Mouse (Mus musculus): Measurements from ENCODE around the gene Rpusd1.

Gene Rpusd1

GRCm38 (mm10) chr17:25727265-25728008 lies at the start of gene Rpusd1, which contains the start of gene Chtf18:
Gene Rpusd1 (plus strand): TSS chr17:25727670.
Gene Chtf18 (minus strand): TSS chr17:25727419.
- DNase-seq (ENCODE audit: low read depth, low spot score), result peak; percentile 99

DNA sequence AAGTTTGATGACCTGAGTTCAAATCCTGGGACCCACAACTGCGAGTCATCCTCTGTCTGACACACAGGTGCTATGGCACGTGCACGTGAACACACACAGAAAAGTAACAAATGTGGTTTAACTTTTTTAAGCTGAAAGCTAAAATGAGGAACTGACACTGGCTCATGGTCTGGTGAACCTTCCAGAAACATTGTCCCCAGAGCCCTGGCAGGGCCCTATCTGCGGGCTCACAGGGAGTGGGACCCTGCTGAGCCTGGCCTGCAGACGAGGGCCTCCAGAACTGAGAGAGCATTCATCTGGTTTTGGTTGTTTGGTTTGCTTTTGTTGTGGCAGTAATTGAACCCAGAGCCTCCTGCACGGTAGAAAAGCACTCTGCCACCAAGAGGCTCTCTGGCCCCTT lies 49.5 kb upstream of the Rpusd1 start:
- DNase-seq (ENCODE audit: low read depth, low spot score), result no peak

DNA sequence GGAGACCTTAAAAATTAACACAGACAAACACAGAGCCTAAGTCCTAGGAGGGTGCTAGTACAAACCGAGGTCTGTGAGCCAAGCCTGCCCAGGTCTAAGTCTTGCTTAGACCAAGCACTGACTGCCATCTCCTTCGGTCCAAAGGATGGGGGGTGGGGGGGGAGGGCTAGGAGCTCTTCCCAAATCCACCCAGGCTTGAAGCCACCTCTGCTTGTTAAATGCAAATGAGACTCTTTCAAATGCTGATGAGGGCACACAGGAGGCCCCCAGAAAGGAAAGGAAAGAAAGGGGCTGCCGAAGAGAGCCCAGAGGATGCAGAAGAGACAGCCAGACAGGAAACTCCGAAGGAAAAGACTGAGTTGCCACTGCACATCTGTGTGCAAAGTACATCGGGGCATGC lies 47.7 kb upstream of the Rpusd1 start:
- DNase-seq (ENCODE audit: low read depth, low spot score), result no peak

DNA sequence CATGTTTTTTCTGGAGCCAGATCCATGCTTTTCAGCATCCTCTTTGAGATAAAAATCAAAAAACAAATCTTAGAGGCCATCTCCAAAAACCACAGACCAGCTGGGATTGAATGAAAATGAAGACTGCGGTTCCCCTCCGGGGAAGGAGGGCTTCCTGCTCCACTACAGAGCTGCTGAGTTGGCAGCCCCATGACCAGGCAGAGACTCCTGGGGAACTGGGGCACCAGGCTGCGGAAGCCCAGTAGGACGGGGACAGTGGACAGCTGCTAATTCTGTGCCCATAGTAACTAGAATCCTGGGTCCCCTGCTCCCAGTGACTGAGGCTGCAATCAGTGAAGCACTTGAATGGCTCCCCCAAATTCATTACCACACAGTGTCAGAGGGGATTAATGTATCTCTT lies 45.8 kb upstream of the Rpusd1 start:
- no peak for DNase-seq (ENCODE audit: low read depth, low spot score)

- no peak for DNase-seq (ENCODE audit: low read depth, low spot score)
Measured at GRCm38 (mm10) chr17:25686323-25686722, 41.1 kb upstream of the Rpusd1 start.

DNA sequence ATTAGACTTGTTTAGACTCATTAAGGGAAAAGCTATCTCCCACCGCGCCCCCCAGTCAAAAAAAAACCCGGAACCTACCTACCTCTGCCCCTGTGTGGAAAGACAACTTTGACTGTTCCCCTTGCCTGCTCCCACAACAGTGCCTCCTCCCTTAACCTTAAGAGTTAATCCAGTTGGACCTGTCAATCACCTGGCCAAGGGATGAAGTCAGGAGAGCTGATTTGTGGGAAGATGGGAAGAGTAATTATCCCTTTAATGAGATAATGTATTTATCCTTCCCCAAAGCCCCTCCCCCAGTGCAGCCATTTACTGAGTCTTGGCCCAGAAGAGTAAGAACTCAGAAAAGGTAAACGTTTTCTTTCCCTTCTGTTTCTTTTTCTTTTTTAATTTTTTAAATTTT lies 38.5 kb upstream of the Rpusd1 start:
- no peak for DNase-seq (ENCODE audit: low read depth, low spot score)

DNA sequence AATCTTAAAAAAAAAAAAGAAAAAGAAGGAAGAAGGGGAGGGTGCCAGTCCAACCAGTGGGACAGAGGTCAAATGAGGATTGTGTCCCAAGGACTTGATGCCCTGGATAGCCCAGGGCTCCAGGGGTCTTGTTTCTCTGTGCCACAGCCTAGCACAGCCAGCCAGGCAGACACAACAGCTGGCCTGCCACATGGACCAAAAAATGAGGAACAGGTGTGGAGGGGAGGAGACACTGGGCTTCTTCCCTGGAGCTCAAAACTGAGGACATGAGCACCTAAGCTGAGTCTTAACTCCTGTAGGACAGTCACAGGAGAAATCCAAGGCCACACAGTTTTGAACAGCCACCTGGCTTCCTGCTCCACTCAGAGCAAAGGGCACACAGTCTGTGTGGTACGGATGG lies 31.2 kb upstream of the Rpusd1 start:
- DNase-seq (ENCODE audit: low read depth, low spot score), result no peak

DNA sequence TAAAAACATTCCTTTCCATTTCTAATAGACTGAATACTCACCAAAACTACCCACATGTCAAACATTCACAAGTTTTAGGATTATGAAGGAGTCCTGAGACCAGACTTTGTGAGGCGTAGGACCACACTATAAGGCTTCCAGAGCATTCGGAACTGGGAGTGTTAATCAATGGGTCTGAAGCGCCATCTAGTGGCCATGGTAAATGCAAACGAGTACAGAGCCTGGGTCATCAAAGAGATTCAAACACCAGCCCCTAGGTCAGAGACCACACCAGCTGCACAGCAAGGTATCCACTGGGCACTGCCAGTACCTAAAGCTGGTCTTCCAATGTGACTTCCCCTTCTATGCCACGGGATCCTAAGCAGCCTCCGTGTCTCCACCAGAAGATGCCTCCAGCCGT lies 29.0 kb upstream of the Rpusd1 start:
- DNase-seq (ENCODE audit: low read depth, low spot score), result peak; percentile 72

DNA sequence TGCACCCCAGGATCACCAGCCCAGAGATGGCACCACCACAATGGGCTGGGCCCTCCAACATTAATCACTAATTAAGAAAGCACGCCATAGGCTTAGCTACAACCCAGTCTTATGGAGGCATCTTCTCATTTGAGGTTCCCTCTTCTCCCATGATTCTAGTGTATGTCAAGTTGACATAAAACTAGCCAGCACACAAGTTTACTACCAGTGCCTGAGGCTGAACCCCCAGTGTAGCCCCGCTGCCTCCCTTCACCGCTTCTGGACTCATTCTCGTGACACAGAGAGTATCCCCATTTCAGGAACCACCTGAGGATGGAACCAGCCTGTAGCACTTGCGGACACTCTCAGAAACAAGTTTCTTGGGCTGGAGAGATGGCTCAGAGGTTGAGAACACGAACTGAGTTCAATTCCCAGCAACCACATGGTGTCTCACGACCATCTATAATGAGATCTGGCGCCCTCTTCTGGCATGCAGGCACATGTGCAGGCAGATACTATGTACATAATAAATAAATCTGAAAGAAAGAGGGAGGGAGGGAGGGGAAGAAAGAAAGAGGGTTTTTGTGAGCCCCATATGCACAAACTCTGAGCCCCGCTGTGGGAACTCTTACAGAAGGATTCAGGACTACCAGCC lies 26.5 kb upstream of the Rpusd1 start:
- DNase-seq (ENCODE audit: low read depth, low spot score), result no peak

DNA sequence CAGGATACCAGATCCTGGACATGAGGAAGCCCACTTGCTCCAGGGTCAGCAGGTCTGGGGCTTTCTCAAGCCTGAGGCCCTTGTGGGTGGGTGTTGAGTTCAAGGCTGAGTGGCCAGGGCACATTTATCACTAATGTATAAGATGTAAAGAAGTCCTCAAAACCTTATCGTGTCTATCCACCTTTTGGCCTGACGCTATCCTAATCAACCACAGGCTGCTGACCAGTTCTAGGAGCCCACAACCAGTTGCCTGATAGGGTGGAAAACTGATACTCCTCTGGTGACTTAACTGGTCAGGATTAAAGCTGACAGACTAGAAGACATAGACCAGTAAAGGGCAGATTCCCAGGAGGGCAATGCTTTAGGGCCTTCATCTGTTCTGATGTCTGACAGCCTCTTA lies 17.5 kb upstream of the Rpusd1 start:
- DNase-seq (ENCODE audit: low read depth, low spot score), result no peak

DNA sequence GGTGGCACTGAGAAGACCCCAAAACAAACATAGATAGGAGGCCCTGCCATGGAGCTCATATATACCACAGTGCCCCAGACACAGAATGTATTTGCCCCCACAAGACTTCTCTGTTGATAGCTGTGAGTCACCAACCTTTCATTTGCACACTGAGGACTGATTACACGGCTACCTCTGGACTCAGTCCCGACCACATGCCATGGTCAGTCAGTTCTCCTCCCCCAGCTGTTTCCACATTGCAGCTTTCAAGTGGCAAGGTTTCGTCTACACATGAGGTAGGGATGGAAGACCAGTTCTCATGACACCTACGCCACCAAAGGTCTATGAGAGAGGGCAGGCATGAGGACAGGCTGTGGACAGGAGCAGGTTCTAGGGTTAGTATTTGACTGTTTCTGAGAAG lies 16.3 kb upstream of the Rpusd1 start:
- DNase-seq (ENCODE audit: low read depth, low spot score), result no peak

DNA sequence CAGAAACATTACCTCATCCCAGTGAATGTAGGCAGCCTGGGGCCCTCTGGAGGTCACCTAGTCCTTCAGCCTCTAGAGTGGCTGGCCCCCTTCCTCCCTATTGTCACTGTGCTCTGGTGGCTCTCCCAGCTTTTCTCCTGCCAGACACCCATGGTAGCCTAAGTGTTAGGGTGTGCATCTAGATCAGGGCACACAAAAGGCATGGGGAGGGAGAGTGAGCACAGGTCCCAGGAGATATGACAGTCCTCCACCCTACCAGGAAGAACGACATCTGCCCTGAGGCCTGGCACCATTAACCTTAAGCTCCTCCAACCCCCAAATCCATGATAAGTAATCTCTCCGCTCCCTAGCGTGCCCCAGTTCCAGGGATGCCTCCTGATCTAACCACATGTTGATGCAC lies 11.8 kb upstream of the Rpusd1 start:
- no peak for DNase-seq (ENCODE audit: low read depth, low spot score)

DNA sequence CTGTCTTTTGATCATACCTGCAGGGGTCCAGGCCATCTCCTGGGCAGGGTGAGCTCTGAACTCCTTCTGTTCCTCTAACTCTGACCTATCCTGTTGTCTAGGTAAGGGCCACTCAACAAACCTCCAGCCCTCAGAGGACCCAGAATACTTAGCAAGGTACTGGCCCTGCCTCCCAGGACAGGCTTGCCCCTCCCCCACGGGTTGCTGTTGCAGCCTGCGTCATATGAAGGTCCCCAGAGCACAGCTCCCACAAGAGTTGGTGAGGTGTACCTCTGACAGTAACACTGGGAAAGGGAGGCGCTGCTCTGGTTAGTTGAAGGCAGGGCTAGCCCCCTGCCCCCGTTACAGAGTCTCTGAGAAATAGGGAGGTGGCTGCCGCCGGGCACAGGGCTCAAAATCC lies 11.3 kb upstream of the Rpusd1 start:
- no peak for DNase-seq (ENCODE audit: low read depth, low spot score)

- DNase-seq (ENCODE audit: low read depth, low spot score), result no peak
Measured at GRCm38 (mm10) chr17:25716711-25717637, 10.5 kb upstream of the Rpusd1 start, which contains the start of gene Gng13. Gene Gng13 (plus strand): TSS chr17:25717171.

- DNase-seq (ENCODE audit: low read depth, low spot score), result no peak
Measured at GRCm38 (mm10) chr17:25717691-25718090, 9.8 kb upstream of the Rpusd1 start.

DNA sequence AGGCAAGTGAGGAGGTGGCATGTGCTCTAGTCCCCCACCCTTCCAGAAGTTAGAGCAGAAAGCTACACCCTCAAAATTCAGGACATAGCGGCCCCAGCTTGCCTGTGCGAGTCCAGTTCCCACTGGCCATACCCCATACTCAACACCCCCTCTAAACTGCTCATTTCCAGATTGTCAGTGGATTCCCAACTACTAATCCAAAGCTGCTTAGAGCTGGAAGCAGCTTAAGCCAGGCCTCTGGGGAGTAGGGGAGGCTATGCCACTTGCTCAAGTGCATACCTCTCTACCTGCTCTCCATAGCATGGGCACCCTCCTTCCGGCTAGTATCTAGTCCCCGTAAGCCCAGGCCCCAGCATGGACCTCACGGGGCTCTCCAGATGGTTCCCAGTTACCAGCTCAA lies 6.0 kb upstream of the Rpusd1 start:
- DNase-seq (ENCODE audit: low read depth, low spot score), result no peak

DNA sequence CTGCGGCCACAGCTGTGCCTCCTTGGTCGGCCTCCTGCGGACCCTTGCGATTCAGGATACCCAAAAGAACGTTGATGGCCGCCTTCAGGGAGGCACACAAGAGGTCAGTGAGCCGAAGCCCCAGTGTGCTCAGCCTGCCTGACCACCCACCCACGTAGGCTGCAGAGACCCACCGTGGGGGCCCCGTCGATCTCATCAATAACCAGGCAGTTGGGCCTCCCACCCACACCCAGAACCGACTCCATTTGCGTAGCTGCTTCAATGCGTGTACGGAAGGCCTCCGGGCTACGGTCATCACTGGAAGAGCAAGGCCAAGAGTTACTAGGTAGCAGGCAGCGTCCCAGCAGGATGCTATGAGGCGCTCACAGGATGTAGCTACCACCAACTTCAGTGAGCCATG lies 4.0 kb upstream of the Rpusd1 start:
- DNase-seq (ENCODE audit: low read depth, low spot score), result no peak

GRCm38 (mm10) chr17:25723919-25724318 lies 3.6 kb upstream of the Rpusd1 start:
- DNase-seq (ENCODE audit: low read depth, low spot score), result no peak

GRCm38 (mm10) chr17:25725264-25725663 lies 2.2 kb upstream of the Rpusd1 start:
- no peak for DNase-seq (ENCODE audit: low read depth, low spot score)

GRCm38 (mm10) chr17:25728009-25728270 lies 470 bp downstream of the Rpusd1 start:
- DNase-seq (ENCODE audit: low read depth, low spot score), result no peak

DNA sequence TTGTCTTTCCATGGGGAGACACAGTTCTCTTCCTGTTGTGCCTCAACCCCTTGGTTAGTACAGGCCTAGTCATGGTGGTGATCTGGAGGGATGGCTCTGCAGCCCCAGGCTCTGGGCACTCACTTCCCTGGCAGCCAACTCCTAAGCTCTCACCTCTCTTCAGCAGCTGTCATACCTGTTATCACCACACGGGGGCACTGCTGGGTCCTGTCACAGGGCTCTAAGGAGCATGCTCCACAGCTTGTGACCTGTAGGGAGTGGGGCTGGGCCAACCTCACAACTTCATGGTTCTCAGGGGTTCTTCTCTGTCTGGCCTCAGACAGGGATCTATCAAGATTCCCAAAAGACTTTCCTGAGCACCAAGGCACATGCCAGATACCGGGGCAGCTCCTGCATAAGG lies 4.6 kb downstream of the Rpusd1 start:
- DNase-seq (ENCODE audit: low read depth, low spot score), result peak; percentile 80

DNA sequence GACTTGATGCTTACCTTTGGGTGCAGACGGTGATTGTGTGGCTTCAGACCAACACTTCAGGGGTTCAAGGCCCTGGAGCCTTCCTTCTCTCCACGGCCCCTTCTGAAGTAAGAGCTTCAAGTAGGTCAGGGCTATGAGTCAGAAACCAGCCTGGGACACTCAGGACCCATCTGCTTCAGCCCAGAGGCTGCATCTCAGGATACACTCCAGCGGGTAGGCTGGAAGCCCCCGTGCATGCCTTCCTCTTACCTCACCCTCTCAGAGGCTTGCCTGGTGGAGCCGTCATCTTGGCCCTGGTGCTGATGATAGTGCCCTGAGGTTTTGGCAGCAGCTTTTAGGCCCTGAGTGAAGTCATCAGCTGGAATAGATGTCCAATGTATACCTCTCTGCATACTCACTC lies 7.8 kb downstream of the Rpusd1 start:
- DNase-seq (ENCODE audit: low read depth, low spot score), result no peak

DNA sequence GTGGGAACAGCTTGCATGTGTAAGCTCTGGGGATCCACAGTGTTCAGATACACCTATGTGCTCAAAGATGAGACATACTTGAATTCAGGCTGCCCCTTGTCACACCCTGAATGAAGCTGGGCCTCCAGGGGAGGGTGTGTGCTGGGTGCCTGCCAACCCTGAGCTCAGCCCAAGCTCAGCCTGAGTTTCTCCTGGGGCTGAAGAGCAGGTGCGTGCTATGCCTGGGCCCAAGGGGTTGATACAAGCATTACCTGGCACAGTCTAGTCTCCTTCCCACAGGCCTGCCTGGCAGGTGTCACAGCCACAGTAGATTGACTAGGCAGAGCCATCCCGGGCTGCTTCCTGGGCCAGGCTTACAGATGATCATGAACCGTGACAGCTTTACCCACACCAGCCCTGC lies 8.3 kb downstream of the Rpusd1 start, which contains the start of gene Mslnl:
Mslnl (plus strand) TSS at position 298 of the 400 bp plus-strand sequence.
- DNase-seq (ENCODE audit: low read depth, low spot score), result no peak
